Mouse (Mus musculus): ENCODE measurements around the gene Abca4.
"Not testable (repeated sequence)": the region's sequence is repeated elsewhere in the genome, so short reads cannot be mapped to it uniquely, and the experiment has no call there.

Gene Abca4

GRCm38 (mm10) chr3:122210846-122211245, 166.6 kb downstream of the Abca4 start:
- no peak for DNase-seq (ENCODE audit: low read depth, low spot score)

- no peak for DNase-seq (ENCODE audit: low read depth, low spot score)
Measured at GRCm38 (mm10) chr3:122211446-122212125, 167.3 kb downstream of the Abca4 start.

DNA sequence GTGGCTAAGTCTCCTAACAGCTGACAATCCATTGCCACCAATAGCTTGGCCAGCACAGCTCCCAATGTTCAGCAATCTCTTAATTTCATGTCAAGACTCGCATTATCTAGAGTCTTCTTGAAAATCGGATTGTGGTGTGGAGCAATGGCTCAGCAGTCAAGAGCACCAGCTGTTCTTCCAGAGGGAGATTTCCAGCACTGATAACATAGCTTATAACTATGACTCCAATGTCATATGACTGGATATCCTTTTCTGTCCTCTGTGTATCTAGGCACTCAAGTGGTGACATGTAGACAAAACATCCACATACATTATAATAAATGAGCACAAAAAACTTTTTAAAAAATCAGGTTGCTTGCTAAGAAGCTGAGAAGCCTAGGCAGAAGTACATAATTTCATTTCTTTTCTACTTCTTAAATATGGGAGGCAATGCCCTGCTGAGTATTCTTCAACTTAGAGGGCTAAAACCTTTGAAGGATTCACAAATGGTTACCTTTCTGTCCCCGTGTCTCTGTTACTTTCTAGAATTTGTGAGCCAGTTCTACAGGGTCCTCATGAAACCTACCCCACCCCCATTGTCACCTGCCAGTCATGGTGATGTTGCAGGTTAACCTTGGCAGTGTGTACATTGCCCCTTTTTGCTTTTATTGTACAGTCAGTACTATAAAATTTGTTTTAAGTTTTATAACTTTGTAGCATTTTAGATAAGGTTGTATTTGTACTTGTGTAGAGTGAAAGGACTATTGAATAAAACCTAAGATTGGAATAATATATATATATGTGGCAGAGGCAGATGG, 177.2 kb downstream of the Abca4 start:
- DNase-seq (ENCODE audit: low read depth, low spot score), result no peak

GRCm38 (mm10) chr3:122226972-122227371, 182.7 kb downstream of the Abca4 start:
- DNase-seq (ENCODE audit: low read depth, low spot score), result not testable (repeated sequence)
